In the genomic region with DNA sequence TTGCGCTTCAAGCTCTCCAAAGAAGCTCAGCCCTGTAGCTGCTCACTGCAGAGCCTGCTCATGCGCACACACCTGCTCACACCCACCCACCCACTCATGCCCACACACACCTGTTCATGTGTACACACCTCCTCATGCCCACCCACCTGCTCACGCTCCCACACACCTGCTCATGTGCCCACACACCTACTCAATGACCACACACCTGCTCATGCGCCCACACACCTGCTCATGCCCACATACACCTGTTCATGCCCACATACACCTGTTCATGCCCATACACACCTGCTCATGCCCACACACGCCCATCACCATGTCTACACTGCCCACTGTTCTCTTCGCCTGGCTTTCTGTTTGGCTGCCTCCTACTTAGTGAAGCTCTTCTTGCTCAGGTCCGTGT, we compare ENCODE assay signal across 14 mouse cellular contexts.
"Had no signal": no experiment of that assay in that cellular context is flagged by ENCODE, and none has a peak within 500 bp of the region (broad histone marks: within the 10 kb centered on the region; RNA-seq: fewer than 3 reads in every experiment).

No protein-coding gene starts in this region.

- H3K4me2 ChIP-seq: lung, embryonic 14.5 days; midbrain, embryonic 12.5 days; neural tube, embryonic 12.5 days; stomach, embryonic 15.5 days had no signal

- ATAC-seq: midbrain, embryonic 16.5 days had no signal

- H3K4me1 ChIP-seq: midbrain, embryonic 10.5 days; midbrain, embryonic 12.5 days; neural tube, embryonic 12.5 days; stomach, embryonic 15.5 days had no signal

- H3K36me3 ChIP-seq: midbrain, embryonic 10.5 days; midbrain, embryonic 12.5 days; neural tube, embryonic 12.5 days; stomach, embryonic 15.5 days had no signal

- DNase-seq: lung, adult 18-20 months; lung, embryonic 14.5 days; lung, postnatal 10 days; lung, postnatal 4 days; midbrain, embryonic 14.5 days; right cerebral cortex, postnatal 14 days; thymus, adult 2 months; thymus, postnatal 25 days; thymus, postnatal 4 days had no signal

- H3K27me3 ChIP-seq: midbrain, embryonic 12.5 days; neural tube, embryonic 12.5 days; stomach, embryonic 15.5 days had no signal

- H3K9me3 ChIP-seq: midbrain, embryonic 10.5 days; midbrain, embryonic 12.5 days; neural tube, embryonic 12.5 days; stomach, embryonic 15.5 days had no signal

- H3K4me3 ChIP-seq: midbrain, embryonic 10.5 days; midbrain, embryonic 12.5 days; neural tube, embryonic 12.5 days; stomach, embryonic 15.5 days had no signal
